Mouse (Mus musculus) midbrain, embryonic 14.5 days (tissue): ENCODE measurements around the gene Prkci. TPM values are rescaled to one million over a fixed set of nuclear protein-coding genes. Genes with fewer than 3 reads are reported as not detected.

Source experiments
- ATAC-seq: fragments of 200-750 bp; cut with Nextera tagmentation; 2 replicates; pipeline ENCODE4 v1.8.0; 2017; ENCODE audit warnings: moderate number of reproducible peaks, moderate library complexity; ENCODE audit not compliant: low FRiP score, low TSS enrichment
- DNase-seq: peaks from one replicate; pipeline ENCODE4 v3.0.0-alpha.2; 2015
- H3K27ac ChIP-seq: fragments of 300-500 bp; sonication (generic); replicated peaks from 2 replicates; pipeline ENCODE4 v1.5.1; 2014; ENCODE audit warnings: mild to moderate bottlenecking, low read depth, low read length, moderate library complexity
- H3K27me3 ChIP-seq: fragments of 300-500 bp; sonication (generic); 2 replicates; pipeline ENCODE4 v1.6.1; 2014; ENCODE audit warnings: low read length, control low read depth, mixed read lengths; ENCODE audit not compliant: control insufficient read depth, insufficient read depth
- H3K36me3 ChIP-seq: fragments of 300-500 bp; sonication (generic); 2 replicates; pipeline ENCODE4 v1.6.1; 2014; ENCODE audit warnings: low read length, control low read depth; ENCODE audit not compliant: control insufficient read depth, insufficient read depth
- H3K4me1 ChIP-seq: fragments of 300-500 bp; sonication (generic); 2 replicates; pipeline ENCODE4 v1.6.1; 2014; ENCODE audit warnings: mild to moderate bottlenecking, antibody characterized with exemption, low read length, control low read depth; ENCODE audit not compliant: control insufficient read depth, insufficient read depth
- H3K4me2 ChIP-seq: fragments of 300-500 bp; sonication (generic); 2 replicates; pipeline ENCODE4 v1.6.1; 2014; ENCODE audit warnings: mild to moderate bottlenecking, low read length, moderate library complexity
- H3K4me3 ChIP-seq: fragments of 300-500 bp; sonication (generic); replicated peaks from 2 replicates; pipeline ENCODE4 v1.5.1; 2014; ENCODE audit warnings: low read depth, low read length
- H3K9ac ChIP-seq: fragments of 300-500 bp; sonication (generic); replicated peaks from 2 replicates; pipeline ENCODE4 v1.6.1; 2014; ENCODE audit warnings: mild to moderate bottlenecking, low read length, moderate library complexity
- H3K9me3 ChIP-seq: fragments of 300-500 bp; sonication (generic); 2 replicates; pipeline ENCODE4 v1.6.1; 2016; ENCODE audit warnings: low read length, control low read depth, mixed read lengths; ENCODE audit not compliant: control insufficient read depth
- WGBS: fragments of 180-500 bp; shearing (Covaris S2); extraction: QIAGEN DNeasy Blood & Tissue Kit; methylation state at CpG from one replicate; pipeline ENCODE4 v1.1.7; 2014; 5-methylcytosine and 5-hydroxymethylcytosine counted together
- polyA plus RNA-seq: library from polyadenylated mRNA; unstranded; fragments of >200 nt; fragmentation: Nextera tagmentation; extraction: Ambion mirVana; gene quantifications from 2 replicates; pipeline ENCODE4 v1.2.1, GENCODE M21; 2014

The Prkci gene
- polyA plus RNA-seq, 1 experiment from 2014 or later = 34.4 TPM

DNA sequence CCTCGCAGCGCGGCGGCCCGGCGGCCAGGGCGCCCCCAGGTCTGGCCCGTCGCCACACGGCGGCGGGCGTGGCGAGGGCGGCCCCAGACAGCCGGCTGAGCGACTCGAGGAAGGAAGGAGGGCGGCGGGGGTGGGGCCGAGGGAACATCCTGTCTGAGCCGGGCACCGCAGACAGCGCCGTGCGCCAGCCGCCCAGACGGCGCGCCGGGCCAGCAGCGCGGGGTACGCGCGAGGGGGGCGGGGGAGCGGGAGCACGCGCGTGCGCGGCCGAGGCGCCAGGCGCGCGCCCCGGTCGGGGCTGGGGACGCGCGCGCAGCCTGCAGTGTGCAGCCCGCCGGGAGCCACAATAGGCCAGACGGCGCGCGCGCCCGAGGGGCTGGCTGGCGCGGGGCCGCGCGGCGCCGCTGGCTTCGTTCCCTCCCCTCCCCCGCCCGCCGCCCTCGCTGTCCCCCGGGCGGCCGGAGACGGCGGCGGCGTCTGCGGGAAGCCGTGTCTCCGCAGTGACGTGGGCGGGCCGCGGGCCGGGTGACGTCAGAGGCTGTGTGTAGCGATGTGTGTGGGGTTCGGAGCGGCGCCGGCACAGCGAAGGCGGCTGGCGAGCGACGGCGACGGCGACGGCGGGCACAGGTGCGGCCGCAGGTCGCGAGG, 99.1 kb downstream of the Prkci start, which contains the start of gene Skil:
Skil (plus strand) TSS at position 528 of the 648 bp plus-strand sequence.
- H3K4me3 ChIP-seq = peak within 1 kb of the TSS; percentile 97
- ATAC-seq = peak; percentile 93
- peak; percentile 98 for DNase-seq
- under 1% methylated on average over 85 of the region's 109 CpGs for WGBS
- H3K27me3 ChIP-seq = no peaks in the 10 kb centered on the region
- H3K4me1 ChIP-seq = peaks cover 37% of the 10 kb centered on the region
- 0 out of 2 replicates have a peak, but pooled peaks cover 8% of the 10 kb centered on the region for H3K36me3 ChIP-seq
- H3K27ac ChIP-seq = peak within 1 kb of the TSS; percentile 100
- H3K9ac ChIP-seq = peak within 1 kb of the TSS; percentile 89
- H3K4me2 ChIP-seq = peak within 1 kb of the TSS; percentile 86
- no peaks in the 10 kb centered on the region for H3K9me3 ChIP-seq

- H3K4me1 ChIP-seq = peaks cover 42% of the 10 kb centered on the region
- ATAC-seq (peak; percentile 10; the same call in 1 of the 2 replicates), DNase-seq (no peak)
- peak overlapping the region; percentile 86 for H3K4me2 ChIP-seq
- 0 out of 2 replicates have a peak, but pooled peaks cover 8% of the 10 kb centered on the region for H3K36me3 ChIP-seq
- no peaks in the 10 kb centered on the region for H3K27me3 ChIP-seq
- H3K9me3 ChIP-seq = no peaks in the 10 kb centered on the region
- peak overlapping the region; percentile 89 for H3K9ac ChIP-seq
- under 1% methylated on average over 36 of the region's 39 CpGs for WGBS
- H3K4me3 ChIP-seq = peak overlapping the region; percentile 97
- peak overlapping the region; percentile 100 for H3K27ac ChIP-seq
Measured at GRCm38 (mm10) chr3:31095179-31095490, 99.6 kb downstream of the Prkci start.

DNA sequence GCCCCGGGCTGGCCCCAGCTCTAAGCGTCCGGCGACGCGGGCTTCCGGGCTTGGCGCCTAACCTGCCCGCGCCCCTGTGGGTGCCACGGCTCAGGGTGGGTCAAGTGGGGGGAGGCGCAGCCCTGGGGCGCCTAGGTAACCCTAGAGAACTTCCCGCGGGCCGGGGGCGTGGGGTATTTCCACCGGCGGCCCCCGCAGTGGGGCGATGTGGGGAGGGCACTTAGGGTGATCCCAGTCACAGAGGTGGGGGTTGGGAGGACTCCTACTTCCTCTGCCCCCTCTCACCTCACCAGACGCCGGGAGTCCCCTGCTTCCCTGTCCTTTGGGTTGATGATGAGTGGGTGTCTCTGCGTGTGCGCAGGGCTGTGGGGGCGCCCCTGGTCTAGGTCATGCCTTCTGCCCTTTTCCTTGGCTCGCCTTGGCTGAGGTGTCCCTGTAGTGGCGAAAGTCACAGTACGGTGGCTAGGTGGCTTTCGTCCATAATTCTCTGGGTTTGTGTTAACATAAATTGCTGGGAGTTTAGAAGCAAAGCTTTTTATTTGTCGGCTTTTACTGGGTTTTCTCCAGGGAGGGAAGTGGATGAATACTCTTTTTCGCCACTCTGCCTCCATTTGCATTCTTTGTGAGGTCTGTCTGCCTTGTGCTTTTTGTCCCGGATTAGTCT, 100.1 kb downstream of the Prkci start:
- Histone ChIP-seq H3K36me3 (0 out of 2 replicates have a peak, but pooled peaks cover 8% of the 10 kb centered on the region), H3K9me3 (no peaks in the 10 kb centered on the region), H3K4me3 (peak overlapping the region; percentile 97), H3K9ac (peak overlapping the region; percentile 89), H3K4me1 (peaks cover 45% of the 10 kb centered on the region), H3K27me3 (no peaks in the 10 kb centered on the region), H3K4me2 (peak overlapping the region; percentile 86), H3K27ac (peak overlapping the region; percentile 100)
- peak; percentile 73 for DNase-seq
- WGBS = under 1% methylated on average over 33 of the region's 33 CpGs
- ATAC-seq = no peak; the same call in none of the 2 replicates

DNA sequence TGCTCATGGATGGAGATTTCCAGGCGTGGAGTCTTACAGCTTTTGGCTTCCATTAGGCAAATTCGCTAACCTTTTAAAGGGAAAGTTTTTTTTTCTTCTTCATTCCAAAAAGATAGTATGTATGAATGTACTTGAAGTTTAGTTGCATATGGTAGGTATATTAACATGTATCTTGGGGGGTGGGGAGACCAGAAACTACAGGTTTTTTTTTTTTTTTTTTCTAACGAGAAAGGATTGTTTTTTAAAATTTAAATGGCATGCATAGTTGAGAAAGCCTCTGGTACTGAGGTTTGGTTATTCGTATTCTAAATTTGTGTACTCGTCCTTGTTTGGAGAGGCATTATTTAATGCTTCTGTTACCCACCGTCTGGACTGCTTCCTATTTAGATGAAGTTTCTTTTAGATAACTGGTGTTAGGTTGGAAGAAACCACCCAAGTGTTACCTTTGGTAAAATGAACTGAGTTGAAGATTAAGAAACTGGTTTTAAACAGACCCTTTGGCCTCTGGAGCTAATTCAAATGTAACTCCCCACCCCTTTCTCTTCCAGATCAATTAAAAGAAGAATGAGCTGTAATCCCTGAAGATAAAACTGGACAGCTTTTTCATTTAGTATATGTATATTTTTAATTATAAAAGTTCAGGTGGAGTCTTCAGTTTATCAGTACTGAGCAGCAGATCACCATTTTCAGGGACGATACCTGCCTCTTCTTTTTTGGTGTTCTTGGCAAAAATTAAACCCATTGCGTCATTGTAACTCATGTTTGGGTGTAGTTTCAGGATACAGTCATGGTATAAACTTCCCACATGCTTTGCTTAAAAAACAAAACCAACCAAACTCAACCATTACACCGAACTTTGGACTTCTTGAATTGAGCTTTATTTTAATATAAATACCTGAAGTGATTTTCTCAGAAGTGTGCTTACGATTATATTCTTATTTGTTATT, 100.9 kb downstream of the Prkci start:
- Histone ChIP-seq H3K4me3 (peak overlapping the region; percentile 97), H3K9ac (peak overlapping the region; percentile 89), H3K27ac (peak overlapping the region; percentile 100), H3K4me2 (peak overlapping the region; percentile 86), H3K9me3 (no peaks in the 10 kb centered on the region), H3K36me3 (0 out of 2 replicates have a peak, but pooled peaks cover 8% of the 10 kb centered on the region), H3K27me3 (no peaks in the 10 kb centered on the region), H3K4me1 (peaks cover 45% of the 10 kb centered on the region)
- ATAC-seq = no peak
- 35% methylated on average over 10 of the region's 10 CpGs for WGBS
- no peak for DNase-seq

DNA sequence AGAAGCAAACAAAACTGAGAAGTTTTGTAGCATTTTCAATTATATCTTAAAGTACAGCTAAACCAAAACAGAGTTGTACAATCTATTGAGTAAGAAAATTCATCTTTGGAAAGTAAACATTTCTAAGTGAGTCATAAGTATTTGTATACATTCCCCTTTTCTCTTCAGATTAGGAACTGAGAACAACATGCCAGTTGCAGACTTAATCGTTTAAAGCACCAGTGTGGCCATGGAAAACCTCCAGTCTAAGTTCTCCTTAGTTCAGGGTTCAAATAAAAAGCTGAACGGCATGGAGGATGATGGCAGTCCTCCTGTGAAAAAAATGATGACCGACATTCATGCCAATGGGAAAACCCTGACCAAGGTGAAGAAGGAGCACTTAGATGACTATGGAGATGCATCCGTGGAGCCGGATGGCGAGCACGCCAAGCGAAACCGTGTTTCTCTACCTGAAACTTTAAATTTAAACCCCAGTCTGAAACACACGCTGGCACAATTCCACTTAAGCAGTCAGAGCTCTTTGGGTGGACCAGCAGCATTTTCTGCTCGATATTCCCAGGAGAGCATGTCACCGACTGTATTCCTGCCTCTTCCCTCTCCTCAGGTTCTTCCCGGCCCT, 101.7 kb downstream of the Prkci start:
- no peaks in the 10 kb centered on the region for H3K27me3 ChIP-seq
- 80% methylated on average over 13 of the region's 13 CpGs for WGBS
- ATAC-seq (no peak), DNase-seq (no peak)
- no peaks in the 10 kb centered on the region for H3K9me3 ChIP-seq
- H3K4me1 ChIP-seq = peaks cover 45% of the 10 kb centered on the region
- no peak overlapping the region for H3K27ac ChIP-seq
- H3K36me3 ChIP-seq = 0 out of 2 replicates have a peak, but pooled peaks cover 8% of the 10 kb centered on the region
- no peak overlapping the region for H3K9ac ChIP-seq
- peak overlapping the region; percentile 86 for H3K4me2 ChIP-seq
- H3K4me3 ChIP-seq = no peak overlapping the region

DNA sequence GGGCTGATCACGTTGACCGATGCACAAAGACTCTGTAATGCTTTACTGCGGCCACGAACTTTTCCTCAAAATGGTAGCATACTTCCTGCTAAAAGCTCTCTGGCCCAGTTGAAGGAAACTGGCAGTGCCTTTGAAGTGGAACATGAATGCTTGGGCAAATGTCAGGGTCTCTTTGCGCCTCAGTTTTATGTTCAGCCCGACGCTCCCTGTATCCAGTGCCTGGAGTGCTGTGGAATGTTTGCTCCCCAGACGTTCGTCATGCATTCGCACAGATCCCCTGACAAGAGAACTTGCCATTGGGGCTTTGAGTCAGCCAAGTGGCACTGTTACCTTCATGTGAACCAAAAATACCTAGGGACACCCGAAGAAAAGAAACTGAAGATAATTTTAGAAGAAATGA, 102.4 kb downstream of the Prkci start:
- ATAC-seq = no peak
- 66% methylated on average over 11 of the region's 11 CpGs for WGBS
- no peak overlapping the region for H3K4me3 ChIP-seq

DNA sequence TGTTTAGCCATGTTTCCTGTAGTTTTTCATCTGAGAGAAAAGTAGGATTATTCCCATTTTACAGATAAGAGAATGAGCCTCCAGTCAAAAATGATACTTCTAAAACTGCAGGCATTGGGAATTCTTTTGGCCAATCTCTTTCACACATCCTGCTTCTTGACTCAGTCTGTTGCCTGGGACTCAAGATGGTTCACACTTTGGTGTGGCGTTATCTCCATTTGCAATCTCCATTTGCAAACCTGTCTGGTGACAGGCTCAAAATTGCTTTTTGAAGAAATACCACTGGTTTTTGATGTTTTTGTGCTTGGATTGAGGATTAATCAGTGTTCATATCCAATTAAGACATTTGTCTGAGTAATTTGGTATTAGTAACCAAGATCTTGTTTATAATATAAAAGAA, 103.0 kb downstream of the Prkci start:
- Histone ChIP-seq H3K9me3 (no peaks in the 10 kb centered on the region), H3K4me1 (peaks cover 36% of the 10 kb centered on the region), H3K9ac (no peak overlapping the region), H3K27me3 (no peaks in the 10 kb centered on the region), H3K4me2 (peak overlapping the region; percentile 86), H3K36me3 (0 out of 2 replicates have a peak, but pooled peaks cover 8% of the 10 kb centered on the region), H3K27ac (no peak overlapping the region), H3K4me3 (no peak overlapping the region)
- no peak for DNase-seq
- WGBS = 88% methylated on average over 1 of the region's 1 CpGs
- no peak for ATAC-seq

More for the DNA sequence above, 102.4 kb downstream of the Prkci start:
- Histone ChIP-seq H3K27ac (no peak overlapping the region), H3K4me2 (peak overlapping the region; percentile 86), H3K27me3 (no peaks in the 10 kb centered on the region), H3K9me3 (no peaks in the 10 kb centered on the region), H3K36me3 (0 out of 2 replicates have a peak, but pooled peaks cover 8% of the 10 kb centered on the region), H3K9ac (no peak overlapping the region), H3K4me1 (peaks cover 40% of the 10 kb centered on the region)
- DNase-seq = no peak

DNA sequence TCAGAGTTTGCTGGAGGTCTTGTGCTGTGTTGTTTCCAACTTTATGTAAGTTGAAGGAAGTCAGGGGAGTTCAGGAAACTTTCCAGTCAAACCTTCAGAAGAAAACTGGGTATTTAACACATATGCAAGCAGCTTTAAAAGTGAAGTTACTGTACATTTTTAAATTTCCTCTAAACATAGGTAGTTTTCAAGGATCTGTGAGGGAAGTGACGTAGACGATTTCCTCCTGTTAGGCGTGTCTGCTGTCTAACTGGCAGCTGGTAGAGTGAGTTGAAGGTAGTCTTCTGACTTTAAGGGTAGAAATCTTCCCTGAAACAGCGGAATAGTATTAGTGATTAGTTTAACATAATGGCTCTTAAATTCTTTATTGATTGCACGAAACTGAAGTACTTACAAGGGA, 104.5 kb downstream of the Prkci start:
- Histone ChIP-seq H3K9me3 (no peaks in the 10 kb centered on the region), H3K9ac (no peak overlapping the region), H3K27me3 (no peaks in the 10 kb centered on the region), H3K27ac (no peak overlapping the region), H3K4me2 (peak overlapping the region; percentile 39), H3K36me3 (0 out of 2 replicates have a peak, but pooled peaks cover 8% of the 10 kb centered on the region), H3K4me3 (no peak overlapping the region), H3K4me1 (peaks cover 40% of the 10 kb centered on the region)
- no peak for ATAC-seq
- WGBS = 90% methylated on average over 5 of the region's 5 CpGs
- no peak for DNase-seq
